Mouse (Mus musculus) brain, embryonic 14.5 days (tissue): ENCODE data around the gene Dcdc2c.

ENCODE experiments used
- CTCF ChIP-seq: fragments of 200-500 bp; IDR thresholded peaks from 2 replicates; pipeline ENCODE4 v1.5.1; 2012; ENCODE audit warnings: inconsistent platforms, mild to moderate bottlenecking, moderate library complexity, borderline replicate concordance; ENCODE audit not compliant: insufficient read depth, insufficient read length; ENCODE audit errors: extremely low read depth
- POLR2A ChIP-seq: fragments of 200-500 bp; IDR thresholded peaks from 2 replicates; pipeline ENCODE4 v1.6.1; 2012; ENCODE audit warnings: mild to moderate bottlenecking, inconsistent platforms, borderline replicate concordance; ENCODE audit not compliant: poor library complexity, insufficient read depth, insufficient read length, severe bottlenecking; ENCODE audit errors: extremely low read depth

DNA sequence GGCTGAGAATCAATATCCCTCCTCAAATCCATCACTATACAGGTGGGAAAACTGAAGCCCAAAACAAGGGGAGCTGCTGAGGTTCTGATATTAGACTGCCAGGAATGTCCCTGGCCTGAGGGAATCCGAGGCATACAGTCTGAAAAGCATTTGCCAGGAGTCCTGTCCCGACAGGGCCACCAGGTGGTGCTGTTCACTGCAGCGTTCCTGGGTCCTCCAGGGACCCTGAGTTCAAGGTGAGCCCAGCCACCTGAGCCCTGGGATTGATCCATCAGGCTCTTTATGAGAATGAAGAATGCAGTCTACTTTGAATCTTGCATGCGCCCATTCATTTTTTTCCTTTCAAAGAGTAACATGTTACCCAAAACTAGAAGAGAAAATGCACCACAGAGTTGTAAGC, 26.9 kb upstream of the Dcdc2c start:
- TF ChIP-seq POLR2A, result no peak
- peak; percentile 66 for TF ChIP-seq CTCF
